Mouse (Mus musculus) midbrain, embryonic 12.5 days (tissue): Measurements from ENCODE around the gene Armt1. TPM values are rescaled to one million over a fixed set of nuclear protein-coding genes. Genes with fewer than 3 reads are reported as not detected.
"Not testable (repeated sequence)": the region's sequence is repeated elsewhere in the genome, so short reads cannot be mapped to it uniquely, and the experiment has no call there.

Experiments
- ATAC-seq: fragments of 200-750 bp; cut with Nextera tagmentation; 2 replicates; pipeline ENCODE4 v1.8.0; 2017; ENCODE audit warnings: low read depth, moderate TSS enrichment, moderate library complexity; ENCODE audit not compliant: low FRiP score
- H3K27ac ChIP-seq: fragments of 300-500 bp; sonication (generic); replicated peaks from 2 replicates; pipeline ENCODE4 v1.5.1; 2016; ENCODE audit warnings: mild to moderate bottlenecking
- H3K27me3 ChIP-seq: fragments of 300-500 bp; sonication (generic); 2 replicates; pipeline ENCODE4 v1.6.1; 2016; ENCODE audit warnings: mild to moderate bottlenecking
- H3K36me3 ChIP-seq: fragments of 300-500 bp; sonication (generic); 2 replicates; pipeline ENCODE4 v1.6.1; 2016
- H3K4me1 ChIP-seq: fragments of 300-500 bp; sonication (generic); 2 replicates; pipeline ENCODE4 v1.6.1; 2016
- H3K4me2 ChIP-seq: fragments of 300-500 bp; sonication (generic); replicated peaks from 2 replicates; pipeline ENCODE4 v1.6.1; 2016; ENCODE audit warnings: mild to moderate bottlenecking, moderate library complexity
- H3K4me3 ChIP-seq: fragments of 300-500 bp; sonication (generic); 2 replicates; pipeline ENCODE4 v1.5.1; 2016; ENCODE audit warnings: mild to moderate bottlenecking
- H3K9ac ChIP-seq: fragments of 300-500 bp; sonication (generic); replicated peaks from 2 replicates; pipeline ENCODE4 v1.6.1; 2016; ENCODE audit warnings: mild to moderate bottlenecking, moderate library complexity
- H3K9me3 ChIP-seq: fragments of 300-500 bp; sonication (generic); 2 replicates; pipeline ENCODE4 v1.6.1; 2016; ENCODE audit warnings: mild to moderate bottlenecking
- WGBS: fragments of 180-500 bp; shearing (Covaris S2); methylation state at CpG from one replicate; pipeline ENCODE4 v1.1.7; 2016; 5-methylcytosine and 5-hydroxymethylcytosine counted together
- polyA plus RNA-seq: library from polyadenylated mRNA; unstranded; fragments of >200 nt; fragmentation: Nextera tagmentation; extraction: Ambion mirVana; gene quantifications from 2 replicates; pipeline ENCODE4 v1.2.1, GENCODE M21; 2016

The Armt1 gene
- polyA plus RNA-seq, 1 experiment from 2014 or later: 23.1 TPM

- H3K4me2 ChIP-seq: no peak overlapping the region
- no peak overlapping the region for H3K9ac ChIP-seq
- WGBS: 92% methylated on average over 5 of the region's 5 CpGs
- no peak overlapping the region for H3K27ac ChIP-seq
- no peaks in the 10 kb centered on the region for H3K27me3 ChIP-seq
- ATAC-seq: no peak
- H3K4me3 ChIP-seq: no peak overlapping the region
- peaks cover 22% of the 10 kb centered on the region for H3K36me3 ChIP-seq
- no peaks in the 10 kb centered on the region for H3K4me1 ChIP-seq
- no peaks in the 10 kb centered on the region for H3K9me3 ChIP-seq
Measured at GRCm38 (mm10) chr10:4398058-4398457, 34.2 kb upstream of the Armt1 start.

GRCm38 (mm10) chr10:4404895-4405491 is 27.3 kb upstream of the Armt1 start:
- Histone ChIP-seq H3K36me3 (peaks cover 40% of the 10 kb centered on the region), H3K4me1 (no peaks in the 10 kb centered on the region), H3K4me2 (no peak overlapping the region), H3K27ac (no peak overlapping the region), H3K9ac (no peak overlapping the region), H3K4me3 (no peak overlapping the region), H3K27me3 (no peaks in the 10 kb centered on the region), H3K9me3 (no peaks in the 10 kb centered on the region)
- WGBS: 65% methylated on average over 5 of the region's 5 CpGs
- ATAC-seq: peak; percentile 58

GRCm38 (mm10) chr10:4405511-4405910 is 26.8 kb upstream of the Armt1 start:
- Histone ChIP-seq H3K4me1 (no peaks in the 10 kb centered on the region), H3K27ac (no peak overlapping the region), H3K27me3 (no peaks in the 10 kb centered on the region), H3K4me2 (no peak overlapping the region), H3K9ac (no peak overlapping the region), H3K36me3 (peaks cover 46% of the 10 kb centered on the region), H3K9me3 (no peaks in the 10 kb centered on the region), H3K4me3 (no peak overlapping the region)
- no peak for ATAC-seq
- 93% methylated on average over 5 of the region's 5 CpGs for WGBS

GRCm38 (mm10) chr10:4407191-4407590 is 25.1 kb upstream of the Armt1 start:
- H3K27me3 ChIP-seq: no peaks in the 10 kb centered on the region
- ATAC-seq: no peak
- H3K9me3 ChIP-seq: no peaks in the 10 kb centered on the region
- peaks cover 50% of the 10 kb centered on the region for H3K36me3 ChIP-seq
- no peak overlapping the region for H3K27ac ChIP-seq
- no peak overlapping the region for H3K4me3 ChIP-seq
- no peaks in the 10 kb centered on the region for H3K4me1 ChIP-seq
- no peak overlapping the region for H3K9ac ChIP-seq
- no peak overlapping the region for H3K4me2 ChIP-seq
- 91% methylated on average over 1 of the region's 1 CpGs for WGBS

- Histone ChIP-seq H3K4me2 (no peak overlapping the region), H3K4me1 (no peaks in the 10 kb centered on the region), H3K9me3 (no peaks in the 10 kb centered on the region), H3K27me3 (no peaks in the 10 kb centered on the region), H3K36me3 (peaks cover 57% of the 10 kb centered on the region), H3K9ac (no peak overlapping the region), H3K27ac (no peak overlapping the region), H3K4me3 (no peak overlapping the region)
- 80% methylated on average over 8 of the region's 8 CpGs for WGBS
- ATAC-seq: no peak
Measured at GRCm38 (mm10) chr10:4425245-4425644, 7.0 kb upstream of the Armt1 start.

- Histone ChIP-seq H3K4me2 (no peak overlapping the region), H3K36me3 (peaks cover 20% of the 10 kb centered on the region), H3K9me3 (no peaks in the 10 kb centered on the region), H3K27me3 (no peaks in the 10 kb centered on the region), H3K27ac (no peak overlapping the region), H3K9ac (no peak overlapping the region), H3K4me3 (no peak overlapping the region), H3K4me1 (peaks cover 17% of the 10 kb centered on the region)
- ATAC-seq: no peak
- WGBS: 84% methylated on average over 8 of the region's 8 CpGs
Measured at GRCm38 (mm10) chr10:4430399-4430798, 1.9 kb upstream of the Armt1 start.

GRCm38 (mm10) chr10:4430826-4431225 is 1.4 kb upstream of the Armt1 start:
- H3K9ac ChIP-seq: peak overlapping the region; percentile 75; the same call in 1 of the 2 replicates
- H3K4me2 ChIP-seq: peak overlapping the region; percentile 72; the same call in 1 of the 2 replicates
- no peak for ATAC-seq

GRCm38 (mm10) chr10:4431746-4432122 is 533 bp upstream of the Armt1 start:
- Histone ChIP-seq H3K27me3 (no peaks in the 10 kb centered on the region), H3K27ac (0 out of 2 replicates have a peak overlapping the region, but pooled peaks have one; percentile 40), H3K4me3 (peak overlapping the region; percentile 68), H3K4me1 (peaks cover 17% of the 10 kb centered on the region), H3K9me3 (no peaks in the 10 kb centered on the region), H3K36me3 (peaks cover 13% of the 10 kb centered on the region), H3K9ac (peak overlapping the region; percentile 75), H3K4me2 (peak overlapping the region; percentile 72)
- 13% methylated on average over 5 of the region's 5 CpGs for WGBS
- ATAC-seq: peak; percentile 35; the same call in 1 of the 2 replicates

More at GRCm38 (mm10) chr10:4430826-4431225, 1.4 kb upstream of the Armt1 start:
- Histone ChIP-seq H3K27me3 (no peaks in the 10 kb centered on the region), H3K4me3 (peak overlapping the region; percentile 68; the same call in 1 of the 2 replicates), H3K9me3 (no peaks in the 10 kb centered on the region), H3K27ac (no peak overlapping the region), H3K4me1 (peaks cover 17% of the 10 kb centered on the region), H3K36me3 (peaks cover 18% of the 10 kb centered on the region)
- 77% methylated on average over 3 of the region's 3 CpGs for WGBS

- Histone ChIP-seq H3K4me1 (peaks cover 17% of the 10 kb centered on the region), H3K4me3 (peak overlapping the region; percentile 68), H3K36me3 (peaks cover 19% of the 10 kb centered on the region), H3K27ac (peak overlapping the region; percentile 81), H3K9me3 (no peaks in the 10 kb centered on the region), H3K9ac (peak overlapping the region; percentile 64), H3K4me2 (peak overlapping the region; percentile 61), H3K27me3 (no peaks in the 10 kb centered on the region)
- WGBS: 11% methylated on average over 19 of the region's 19 CpGs
- peak; percentile 0; the same call in 1 of the 2 replicates for ATAC-seq
Measured at GRCm38 (mm10) chr10:4432996-4433755, 909 bp downstream of the Armt1 start.

- Histone ChIP-seq H3K4me2 (peak overlapping the region; percentile 61; the same call in 1 of the 2 replicates), H3K36me3 (peaks cover 18% of the 10 kb centered on the region), H3K4me1 (peaks cover 17% of the 10 kb centered on the region)
- H3K4me3 ChIP-seq, ATAC-seq, H3K27ac ChIP-seq, H3K9me3 ChIP-seq, H3K27me3 ChIP-seq, H3K9ac ChIP-seq: not testable (repeated sequence)
- 88% methylated on average over 2 of the region's 2 CpGs for WGBS
Measured at GRCm38 (mm10) chr10:4433871-4434270, 1.6 kb downstream of the Armt1 start.

- Histone ChIP-seq H3K9ac (no peak overlapping the region), H3K27me3 (no peaks in the 10 kb centered on the region), H3K4me2 (no peak overlapping the region), H3K4me1 (peaks cover 17% of the 10 kb centered on the region), H3K36me3 (peaks cover 29% of the 10 kb centered on the region), H3K9me3 (no peaks in the 10 kb centered on the region), H3K4me3 (no peak overlapping the region), H3K27ac (no peak overlapping the region)
- ATAC-seq: no peak
- 93% methylated on average over 3 of the region's 3 CpGs for WGBS
Measured at GRCm38 (mm10) chr10:4435416-4435815, 3.1 kb downstream of the Armt1 start.

- Histone ChIP-seq H3K9ac (no peak overlapping the region), H3K4me2 (no peak overlapping the region), H3K9me3 (no peaks in the 10 kb centered on the region), H3K4me3 (no peak overlapping the region), H3K27me3 (no peaks in the 10 kb centered on the region), H3K36me3 (peaks cover 33% of the 10 kb centered on the region), H3K27ac (no peak overlapping the region), H3K4me1 (no peaks in the 10 kb centered on the region)
- ATAC-seq: no peak
- 82% methylated on average over 4 of the region's 4 CpGs for WGBS
Measured at GRCm38 (mm10) chr10:4456409-4456808, 24.1 kb downstream of the Armt1 start.
